Mouse (Mus musculus): ENCODE measurements around the gene Larp6. TPM values are rescaled to one million over a fixed set of nuclear protein-coding genes. Genes with fewer than 3 reads are reported as not detected.

Gene Larp6
- total RNA-seq, 1 experiment: 0.62 TPM

DNA sequence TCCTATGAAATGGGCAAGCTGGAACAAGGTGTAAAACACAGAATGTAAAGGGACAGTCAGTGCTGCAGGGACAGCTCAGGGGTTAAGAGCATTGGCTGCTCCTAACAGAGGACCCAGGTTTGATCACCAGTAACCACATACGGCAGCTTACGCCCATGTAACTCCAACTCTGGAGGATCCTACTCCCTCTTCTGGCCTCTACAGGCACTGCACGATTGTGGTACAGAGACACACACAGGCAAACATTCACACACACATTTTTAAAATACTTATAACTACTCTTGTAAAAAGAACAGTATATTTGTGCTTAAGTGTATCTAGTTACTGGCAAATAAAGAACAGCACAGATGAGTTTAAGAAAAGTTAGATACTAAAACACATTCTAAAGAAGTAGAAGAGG, 31.8 kb upstream of the Larp6 start:
- no peak overlapping the region for H3K27ac ChIP-seq (ENCODE audit: insufficient read depth, low read depth, low read length, poor library complexity, severe bottlenecking)
- no peaks in the 10 kb centered on the region for H3K36me3 ChIP-seq (ENCODE audit: control insufficient read depth, insufficient read depth, low read length, poor library complexity, severe bottlenecking)
- TF ChIP-seq HCFC1 (IDR thresholded peaks at IDR 0.05; ENCODE audit: borderline replicate concordance, insufficient read depth, low read length) (no peak), MAFK (IDR thresholded peaks at IDR 0.05; ENCODE audit: insufficient read depth, low read depth, low read length) (no peak), ZC3H11A (IDR thresholded peaks at IDR 0.05; ENCODE audit: borderline replicate concordance, low read depth, low read length) (0 out of 2 replicates have a peak, but pooled peaks have one; percentile 7), ZNF384 (IDR thresholded peaks at IDR 0.05; ENCODE audit: low read depth, low read length) (peak; percentile 36; the same call in 1 of the 2 replicates), CHD2 (IDR thresholded peaks at IDR 0.05; ENCODE audit: low read depth, low read length) (no peak)
- no peak overlapping the region for H3K9ac ChIP-seq (ENCODE audit: insufficient read depth, low read depth, low read length, poor library complexity, severe bottlenecking)
- in situ Hi-C loops (cut with MboI; ENCODE audit: low sequenced_read_pairs in 2 of 2, unreplicated experiment in 2 of 2): no loop called here
- no peaks in the 10 kb centered on the region for H3K4me1 ChIP-seq (ENCODE audit: control insufficient read depth in 2 of 2, insufficient read depth in 2 of 2, low read length in 2 of 2, poor library complexity in 1 of 2)
- no peaks in the 10 kb centered on the region for H3K9me3 ChIP-seq (ENCODE audit: control insufficient read depth, insufficient read depth, low read depth, low read length)
- no peak overlapping the region for H3K4me3 ChIP-seq (ENCODE audit: insufficient read depth in 1 of 2, low read depth in 1 of 2, low read length in 2 of 2, poor library complexity in 1 of 2, severe bottlenecking in 1 of 2)
- peak; percentile 34 for DNase-seq (ENCODE audit: low read depth, low spot score)

DNA sequence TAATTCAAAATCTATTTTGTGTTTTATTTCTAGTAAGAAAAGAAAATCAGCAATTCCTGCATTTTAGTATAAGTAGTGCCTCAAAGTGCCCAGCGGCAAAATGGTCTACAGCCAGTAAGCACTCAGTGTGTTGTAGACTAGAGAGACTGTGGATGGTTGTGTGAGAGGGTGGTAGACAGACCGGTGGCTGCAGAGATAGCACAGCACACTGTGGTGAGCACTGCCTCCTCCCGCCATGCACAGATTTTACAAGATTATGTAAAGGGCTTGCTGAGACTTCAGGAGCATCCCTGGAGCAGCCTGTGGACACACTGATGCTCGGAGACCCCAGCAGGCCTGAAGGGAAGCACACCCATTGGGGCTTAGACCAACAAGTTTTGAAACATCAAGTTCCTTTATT, 30.0 kb upstream of the Larp6 start:
- no peak for DNase-seq (ENCODE audit: low read depth, low spot score)
- no peak for TF ChIP-seq HCFC1 (IDR thresholded peaks at IDR 0.05; ENCODE audit: borderline replicate concordance, insufficient read depth, low read length)
- TF ChIP-seq ZNF384 (IDR thresholded peaks at IDR 0.05; ENCODE audit: low read depth, low read length): no peak
- no peak for TF ChIP-seq MAFK (IDR thresholded peaks at IDR 0.05; ENCODE audit: insufficient read depth, low read depth, low read length)
- TF ChIP-seq ZC3H11A (IDR thresholded peaks at IDR 0.05; ENCODE audit: borderline replicate concordance, low read depth, low read length): no peak
- no peak for TF ChIP-seq CHD2 (IDR thresholded peaks at IDR 0.05; ENCODE audit: low read depth, low read length)
- in situ Hi-C loops (cut with MboI; ENCODE audit: low sequenced_read_pairs in 2 of 2, unreplicated experiment in 2 of 2): no loop called here
- Histone ChIP-seq H3K9me3 (ENCODE audit: control insufficient read depth, insufficient read depth, low read depth, low read length) (no peaks in the 10 kb centered on the region), H3K27ac (ENCODE audit: insufficient read depth, low read depth, low read length, poor library complexity, severe bottlenecking) (no peak overlapping the region), H3K9ac (ENCODE audit: insufficient read depth, low read depth, low read length, poor library complexity, severe bottlenecking) (no peak overlapping the region), H3K36me3 (ENCODE audit: control insufficient read depth, insufficient read depth, low read length, poor library complexity, severe bottlenecking) (no peaks in the 10 kb centered on the region), H3K4me3 (ENCODE audit: insufficient read depth in 1 of 2, low read depth in 1 of 2, low read length in 2 of 2, poor library complexity in 1 of 2, severe bottlenecking in 1 of 2) (no peak overlapping the region), H3K4me1 (ENCODE audit: control insufficient read depth in 2 of 2, insufficient read depth in 2 of 2, low read length in 2 of 2, poor library complexity in 1 of 2) (no peaks in the 10 kb centered on the region)

DNA sequence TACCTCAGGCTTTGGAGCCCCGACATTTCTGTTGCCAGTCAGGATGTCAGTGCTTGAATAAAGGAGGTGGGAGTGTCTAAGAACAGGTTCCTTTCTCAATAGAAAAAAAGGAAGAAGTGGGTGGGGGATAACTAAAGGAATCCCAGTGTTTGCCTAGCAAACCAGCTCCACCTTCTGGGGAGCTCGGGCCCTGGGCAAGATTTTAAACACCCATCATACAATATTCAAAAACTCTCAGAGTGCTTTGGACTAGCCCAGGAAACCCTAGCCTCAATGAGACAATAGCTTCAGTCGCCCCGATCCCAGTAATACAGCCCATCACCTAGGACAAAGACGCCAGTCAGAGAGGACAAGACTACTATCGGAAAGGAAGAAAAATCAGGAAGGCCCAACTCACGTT, 25.4 kb upstream of the Larp6 start:
- TF ChIP-seq ZNF384 (IDR thresholded peaks at IDR 0.05; ENCODE audit: low read depth, low read length) (no peak), CHD2 (IDR thresholded peaks at IDR 0.05; ENCODE audit: low read depth, low read length) (no peak), ZC3H11A (IDR thresholded peaks at IDR 0.05; ENCODE audit: borderline replicate concordance, low read depth, low read length) (no peak), MAFK (IDR thresholded peaks at IDR 0.05; ENCODE audit: insufficient read depth, low read depth, low read length) (no peak), HCFC1 (IDR thresholded peaks at IDR 0.05; ENCODE audit: borderline replicate concordance, insufficient read depth, low read length) (no peak)
- no peak for DNase-seq (ENCODE audit: low read depth, low spot score)
- H3K9ac ChIP-seq (ENCODE audit: insufficient read depth, low read depth, low read length, poor library complexity, severe bottlenecking): peak overlapping the region; percentile 40; the same call in 1 of the 2 replicates
- in situ Hi-C loops (cut with MboI; ENCODE audit: low sequenced_read_pairs in 2 of 2, unreplicated experiment in 2 of 2): no loop called here
- no peak overlapping the region for H3K27ac ChIP-seq (ENCODE audit: insufficient read depth, low read depth, low read length, poor library complexity, severe bottlenecking)
- no peaks in the 10 kb centered on the region for H3K9me3 ChIP-seq (ENCODE audit: control insufficient read depth, insufficient read depth, low read depth, low read length)
- peak overlapping the region; percentile 66 to 86 for H3K4me3 ChIP-seq (ENCODE audit: insufficient read depth in 1 of 2, low read depth in 1 of 2, low read length in 2 of 2, poor library complexity in 1 of 2, severe bottlenecking in 1 of 2)
- H3K36me3 ChIP-seq (ENCODE audit: control insufficient read depth, insufficient read depth, low read length, poor library complexity, severe bottlenecking): no peaks in the 10 kb centered on the region
- no peaks in the 10 kb centered on the region for H3K4me1 ChIP-seq (ENCODE audit: control insufficient read depth in 2 of 2, insufficient read depth in 2 of 2, low read length in 2 of 2, poor library complexity in 1 of 2)

DNA sequence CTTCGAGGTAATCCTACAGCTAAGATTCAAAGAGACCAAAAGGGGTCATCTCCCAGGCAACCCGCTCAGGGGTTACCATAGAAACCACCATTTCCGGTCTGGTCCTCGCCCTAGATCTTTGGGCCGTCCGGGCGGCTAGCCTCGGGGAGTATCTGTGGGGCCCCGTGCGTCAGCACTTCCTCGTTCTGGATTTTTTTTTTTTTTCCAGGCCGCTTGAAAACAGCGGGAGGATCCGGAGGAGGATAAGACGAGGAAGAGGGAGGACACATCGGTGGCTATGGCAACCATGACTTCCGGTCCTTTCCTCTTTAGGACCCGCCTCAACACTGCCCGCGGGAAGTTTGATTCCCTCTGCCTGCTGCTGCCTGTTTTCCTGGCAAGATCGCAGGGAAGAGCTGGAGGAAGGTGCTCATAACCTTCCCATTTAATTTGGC, 24.9 kb upstream of the Larp6 start, which contains the start of gene Lrrc49:
Gene Lrrc49, minus strand, starts transcription at position 268 of the 434 bp plus-strand sequence.
- TF ChIP-seq ZNF384 (IDR thresholded peaks at IDR 0.05; ENCODE audit: low read depth, low read length): peak; percentile 51; the same call in 1 of the 2 replicates
- TF ChIP-seq ZC3H11A (IDR thresholded peaks at IDR 0.05; ENCODE audit: borderline replicate concordance, low read depth, low read length): no peak
- TF ChIP-seq MAFK (IDR thresholded peaks at IDR 0.05; ENCODE audit: insufficient read depth, low read depth, low read length): no peak
- no peak for TF ChIP-seq CHD2 (IDR thresholded peaks at IDR 0.05; ENCODE audit: low read depth, low read length)
- TF ChIP-seq HCFC1 (IDR thresholded peaks at IDR 0.05; ENCODE audit: borderline replicate concordance, insufficient read depth, low read length): peak; percentile 77
- H3K4me1 ChIP-seq (ENCODE audit: control insufficient read depth in 2 of 2, insufficient read depth in 2 of 2, low read length in 2 of 2, poor library complexity in 1 of 2): no peaks in the 10 kb centered on the region
- no peaks in the 10 kb centered on the region for H3K36me3 ChIP-seq (ENCODE audit: control insufficient read depth, insufficient read depth, low read length, poor library complexity, severe bottlenecking)
- peak within 1 kb of the TSS; percentile 76 for H3K9ac ChIP-seq (ENCODE audit: insufficient read depth, low read depth, low read length, poor library complexity, severe bottlenecking)
- no peak within 1 kb of the TSS for H3K27ac ChIP-seq (ENCODE audit: insufficient read depth, low read depth, low read length, poor library complexity, severe bottlenecking)
- peak within 1 kb of the TSS; percentile 66 to 86 for H3K4me3 ChIP-seq (ENCODE audit: insufficient read depth in 1 of 2, low read depth in 1 of 2, low read length in 2 of 2, poor library complexity in 1 of 2, severe bottlenecking in 1 of 2)
- in situ Hi-C loops (cut with MboI; ENCODE audit: low sequenced_read_pairs in 2 of 2, unreplicated experiment in 2 of 2): no loop called here
- no peaks in the 10 kb centered on the region for H3K9me3 ChIP-seq (ENCODE audit: control insufficient read depth, insufficient read depth, low read depth, low read length)
- peak; percentile 92 for DNase-seq (ENCODE audit: low read depth, low spot score)

Data from ES-E14 (cell line).